Mouse (Mus musculus): Measurements from ENCODE around the gene Mutyh.

- TF ChIP-seq CTCF (IDR thresholded peaks at IDR 0.05 in 2 of 3, conservative IDR thresholded peaks at IDR 0.05 in 1 of 3; ENCODE audit: control insufficient read depth in 1 of 3, insufficient read depth in 1 of 3, low read depth in 2 of 3, low read length in 3 of 3, poor library complexity in 1 of 3, severe bottlenecking in 1 of 3) (no peak), KAT2A (conservative IDR thresholded peaks at IDR 0.05; ENCODE audit: low read depth, low read length) (no peak), POLR2AphosphoS2 (IDR thresholded peaks at IDR 0.05; ENCODE audit: low read length) (no peak), MXI1 (IDR thresholded peaks at IDR 0.05; ENCODE audit: low read depth, low read length) (no peak), E2F4 (IDR thresholded peaks at IDR 0.05; ENCODE audit: borderline replicate concordance, low read depth, low read length) (no peak), POLR2A (IDR thresholded peaks at IDR 0.05; ENCODE audit: control insufficient read depth in 1 of 2, insufficient read depth in 1 of 2, low read depth in 1 of 2, low read length in 2 of 2, poor library complexity in 1 of 2) (no peak), RAD21 (IDR thresholded peaks at IDR 0.05; ENCODE audit: low read depth, low read length) (no peak), GABPA (IDR thresholded peaks at IDR 0.05; ENCODE audit: low read depth, low read length) (no peak), RCOR1 (IDR thresholded peaks at IDR 0.05; ENCODE audit: low read depth, low read length) (no peak)
Observed at GRCm38 (mm10) chr4:116821694-116822016, 14.1 kb downstream of the Mutyh start, which contains the start of gene Hpdl.

Data from MEL (cell line).